Mouse (Mus musculus): ENCODE results near the gene Reep1.

DNA sequence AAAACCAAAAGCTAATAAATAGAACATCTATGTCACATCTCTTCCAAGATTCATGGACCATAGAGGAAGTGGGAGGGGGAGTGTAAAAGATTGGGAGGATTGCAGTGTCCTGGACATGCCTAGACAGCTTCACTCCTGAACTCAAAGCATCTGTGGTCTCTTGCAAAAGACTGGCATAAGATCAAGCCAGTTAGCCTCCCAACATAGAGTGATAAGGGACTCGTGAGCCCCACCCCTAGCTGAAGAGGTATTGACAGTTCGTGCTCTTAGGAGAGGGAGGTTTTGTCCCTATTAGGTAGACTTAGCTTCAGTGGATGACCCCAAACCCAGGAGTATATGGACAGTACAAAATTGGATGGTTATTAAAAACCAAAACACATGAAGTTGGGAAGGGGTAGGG is 44.2 kb downstream of the Reep1 start:
- TF ChIP-seq CTCF (IDR thresholded peaks at IDR 0.05) (no peak), EP300 (IDR thresholded peaks at IDR 0.05) (no peak)

Data from lung, postnatal 0 days (tissue).